12 mouse cellular contexts compared by ENCODE assay signal in genomic region chr7:83745065-83745412, GRCm38 (mm10). TPM values are rescaled to one million over a fixed set of nuclear protein-coding genes. Genes with fewer than 3 reads are reported as not detected.
A peak's percentile ranks its signal among the peaks of the same experiment; 100 is the strongest.
DNase-seq lines count a peak whose midpoint lies in the region; ATAC-seq lines count a peak whose summit lies in the region.
"Had no signal": no experiment of that assay in that cellular context is flagged by ENCODE, and none has a peak within 500 bp of the region (broad histone marks: within the 10 kb centered on the region; RNA-seq: fewer than 3 reads in every experiment).

No protein-coding gene starts in this region.

- H3K4me2 ChIP-seq in lung, embryonic 15.5 days: peak overlapping the region; percentile 46
- peak overlapping the region; percentile 65 for H3K4me2 ChIP-seq in heart, embryonic 16.5 days (ENCODE audit: low read depth, low read length)
- peak overlapping the region; percentile 35 for H3K4me2 ChIP-seq in neural tube, embryonic 15.5 days
- H3K4me2 ChIP-seq: liver, embryonic 11.5 days had no signal

- no peaks in the 10 kb centered on the region for H3K36me3 ChIP-seq in lung, embryonic 15.5 days
- no peaks in the 10 kb centered on the region for H3K36me3 ChIP-seq in heart, embryonic 16.5 days (ENCODE audit: control insufficient read depth, insufficient read depth)
- no peaks in the 10 kb centered on the region for H3K36me3 ChIP-seq in neural tube, embryonic 15.5 days

- H3K27me3 ChIP-seq in lung, embryonic 15.5 days: no peaks in the 10 kb centered on the region
- no peaks in the 10 kb centered on the region for H3K27me3 ChIP-seq in heart, embryonic 16.5 days (ENCODE audit: control insufficient read depth, insufficient read depth, low read length)
- no peaks in the 10 kb centered on the region for H3K27me3 ChIP-seq in neural tube, embryonic 15.5 days (replicated peaks)

- H3K27ac ChIP-seq in lung, embryonic 15.5 days: peak overlapping the region; percentile 76
- H3K27ac ChIP-seq in heart, embryonic 16.5 days (ENCODE audit: low read length): peak overlapping the region; percentile 53
- H3K27ac ChIP-seq in neural tube, embryonic 15.5 days (replicated peaks): peak overlapping the region; percentile 41; the same call in 1 of the 2 replicates

- WGBS in lung, embryonic 15.5 days: 56% methylated on average over 9 of the region's 9 CpGs
- 55% methylated on average over 9 of the region's 9 CpGs for WGBS in heart, embryonic 16.5 days
- 83% methylated on average over 9 of the region's 9 CpGs for WGBS in neural tube, embryonic 15.5 days

- intact Hi-C loops in left cerebral cortex, postnatal 36 days (cut with DNase I): no loop called here

- H3K4me3 ChIP-seq in lung, embryonic 15.5 days: peak overlapping the region; percentile 20
- peak overlapping the region; percentile 37 for H3K4me3 ChIP-seq in heart, embryonic 16.5 days (ENCODE audit: low read length)
- no peak overlapping the region for H3K4me3 ChIP-seq in neural tube, embryonic 15.5 days (replicated peaks)

- H3K9me3 ChIP-seq in lung, embryonic 15.5 days: no peaks in the 10 kb centered on the region
- no peaks in the 10 kb centered on the region for H3K9me3 ChIP-seq in heart, embryonic 16.5 days (replicated peaks; ENCODE audit: control insufficient read depth, low read length)
- no peaks in the 10 kb centered on the region for H3K9me3 ChIP-seq in neural tube, embryonic 15.5 days (replicated peaks)

- 0 out of 2 replicates have a peak, but pooled peaks have one; percentile 25 for ATAC-seq in frontal cortex, adult (ENCODE audit: low TSS enrichment)
- no peak for ATAC-seq in lung, embryonic 15.5 days (ENCODE audit: borderline replicate concordance, extremely low read depth, low FRiP score, low TSS enrichment)
- ATAC-seq in heart, embryonic 16.5 days (replicated peaks; ENCODE audit: extremely low read depth, insufficient read depth, low FRiP score): no peak
- no peak for ATAC-seq in neural tube, embryonic 15.5 days (ENCODE audit: low FRiP score)

- peak overlapping the region; percentile 27 for H3K9ac ChIP-seq in lung, embryonic 15.5 days
- H3K9ac ChIP-seq in heart, embryonic 16.5 days (ENCODE audit: low read length): peak overlapping the region; percentile 52
- H3K9ac ChIP-seq in neural tube, embryonic 15.5 days (replicated peaks): no peak overlapping the region

- no peak for DNase-seq in frontal cortex, postnatal 10 days (ENCODE audit: low spot score in 2 of 2)
- no peak for DNase-seq in lung, postnatal 4 days
- DNase-seq in adrenal gland, postnatal 10 days: no peak
- no peak for DNase-seq in left cerebral cortex, postnatal 36 days (ENCODE audit: low spot score in 2 of 2)
- DNase-seq: kidney, postnatal 14 days; right cerebral cortex, adult 18-20 months; thymus, adult 18-20 months had no signal

- peaks cover 25% of the 10 kb centered on the region for H3K4me1 ChIP-seq in lung, embryonic 15.5 days
- peaks cover 7% of the 10 kb centered on the region for H3K4me1 ChIP-seq in heart, embryonic 16.5 days (ENCODE audit: control insufficient read depth, insufficient read depth, low read length)
- peaks cover 13% of the 10 kb centered on the region for H3K4me1 ChIP-seq in neural tube, embryonic 15.5 days

RNA-seq across cellular contexts. Expression of gene Il16, which starts 0.5 kb away (rescaled TPM):
- polyA plus RNA-seq in lung, embryonic 15.5 days (2015; fragmentation: Nextera tagmentation; extraction: Ambion mirVana): 3.7 and 5.5 TPM in 2 replicates
- polyA plus RNA-seq in heart, embryonic 16.5 days (2015; fragmentation: Nextera tagmentation; extraction: Ambion mirVana): 7.1 and 12.0 TPM in 2 replicates
- polyA plus RNA-seq in neural tube, embryonic 15.5 days (2015; fragmentation: Nextera tagmentation; extraction: Ambion mirVana): 1.4 and 8.5 TPM in 2 replicates
- 10 to 100 TPM in 1 of 2 experiments, 1 to 10 TPM in 1; 8.3 to 10.1 TPM for total RNA-seq in adrenal gland, postnatal 10 days (2021)
- total RNA-seq in left cerebral cortex, postnatal 36 days (2021): 1 to 10 TPM; 2.5 to 3.4 TPM

RNA-seq across cellular contexts. Expression of gene Cfap161, which starts 49.6 kb away (rescaled TPM):
- 3.1 and 3.2 TPM in 2 replicates for polyA plus RNA-seq in lung, embryonic 15.5 days (2015; fragmentation: Nextera tagmentation; extraction: Ambion mirVana)
- polyA plus RNA-seq in heart, embryonic 16.5 days (2015; fragmentation: Nextera tagmentation; extraction: Ambion mirVana): 1.8 and 2.8 TPM in 2 replicates
- polyA plus RNA-seq in neural tube, embryonic 15.5 days (2015; fragmentation: Nextera tagmentation; extraction: Ambion mirVana): 0.67 and 1.6 TPM in 2 replicates
- under 1 TPM in 1 of 2 experiments, not detected in 1; 0.33 TPM for total RNA-seq in adrenal gland, postnatal 10 days (2021)
- under 1 TPM in 1 of 2 experiments, not detected in 1; 0.59 TPM for total RNA-seq in left cerebral cortex, postnatal 36 days (2021)
- polyA plus RNA-seq: liver, embryonic 11.5 days had no signal
